Mouse (Mus musculus): ENCODE data around the gene Trim40. TPM values are rescaled to one million over a fixed set of nuclear protein-coding genes. Genes with fewer than 3 reads are reported as not detected.
"Not testable (repeated sequence)": the region's sequence is repeated elsewhere in the genome, so short reads cannot be mapped to it uniquely, and the experiment has no call there.

Gene Trim40
- total RNA-seq, 2 experiments from 2014 or later = not detected

- no peak for DNase-seq
- intact Hi-C loops (cut with DNase I) = no loop called here
Measured at GRCm38 (mm10) chr17:36897065-36897464, 7.1 kb upstream of the Trim40 start.

GRCm38 (mm10) chr17:36896583-36896982 lies 6.7 kb upstream of the Trim40 start:
- intact Hi-C loops (cut with DNase I) = no loop called here
- DNase-seq = peak; percentile 24 to 63

GRCm38 (mm10) chr17:36893387-36893786 lies 3.5 kb upstream of the Trim40 start:
- intact Hi-C loops (cut with DNase I) = loop anchor here (2.0 to 5.0 kb wide), 3 partner anchors 21 to 309 kb away; partner anchors contain the start of gene Olfr94
- DNase-seq = no peak

DNA sequence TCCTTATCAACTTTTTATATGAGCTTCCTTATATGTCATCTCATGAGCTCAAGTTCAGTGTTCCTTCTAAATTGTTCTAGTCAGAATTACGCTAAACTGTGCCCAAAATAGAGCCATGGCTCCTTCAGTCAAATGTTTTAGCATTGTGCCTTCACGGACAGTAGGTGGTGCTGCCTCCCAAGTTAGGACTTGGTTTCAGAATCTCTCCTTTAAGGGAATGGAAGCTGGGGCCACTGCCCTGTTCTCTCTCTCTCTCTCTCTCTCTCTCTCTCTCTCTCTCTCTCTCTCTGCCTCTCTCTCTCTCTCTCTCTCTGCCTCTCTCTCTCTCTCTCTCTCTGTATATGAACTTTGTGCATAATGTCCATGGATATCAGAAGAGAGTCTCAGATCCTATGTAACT lies 2.4 kb upstream of the Trim40 start:
- peak; percentile 40 to 51 for DNase-seq
- intact Hi-C loops (cut with DNase I) = loop anchor here (2.0 to 5.0 kb wide), 3 partner anchors 22 to 310 kb away; partner anchors contain the start of gene Olfr94

GRCm38 (mm10) chr17:36891496-36891895 lies 1.6 kb upstream of the Trim40 start:
- DNase-seq = not testable (repeated sequence)
- intact Hi-C loops (cut with DNase I) = loop anchor here (5.0 kb wide), 2 partner anchors 69 to 311 kb away; partner anchors contain the start of gene Olfr94

DNA sequence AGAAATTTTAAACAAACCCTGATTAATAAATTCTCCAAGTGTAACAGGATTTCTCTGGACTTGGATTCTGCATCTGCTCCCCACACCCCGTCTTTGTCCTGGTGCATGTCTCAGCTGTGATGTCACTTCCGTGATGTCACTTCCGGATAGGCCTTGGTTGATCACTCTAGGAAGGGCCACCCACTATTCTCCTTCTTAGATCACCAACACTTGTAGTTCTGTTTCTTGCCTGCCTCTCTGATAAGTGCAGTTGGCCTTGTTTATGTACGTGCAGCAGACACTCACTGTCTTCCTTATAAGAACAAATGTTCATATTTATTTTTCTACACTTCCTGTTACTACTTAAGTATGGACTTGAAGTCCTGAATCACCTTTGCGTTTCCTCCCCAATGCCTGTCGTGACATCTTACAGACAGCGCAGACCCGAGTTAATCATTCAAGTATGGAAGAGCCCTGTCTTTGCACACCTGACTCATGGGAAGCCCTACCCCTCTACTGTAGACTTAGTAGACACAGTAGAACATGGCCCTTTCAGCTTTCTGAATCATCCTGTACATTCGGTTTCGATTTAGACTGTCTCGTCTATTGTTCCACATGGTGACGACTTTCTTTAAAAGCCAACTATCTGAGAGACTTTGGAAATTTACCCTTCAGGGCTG lies 4.7 kb downstream of the Trim40 start:
- DNase-seq = no peak
- intact Hi-C loops (cut with DNase I) = no loop called here

DNA sequence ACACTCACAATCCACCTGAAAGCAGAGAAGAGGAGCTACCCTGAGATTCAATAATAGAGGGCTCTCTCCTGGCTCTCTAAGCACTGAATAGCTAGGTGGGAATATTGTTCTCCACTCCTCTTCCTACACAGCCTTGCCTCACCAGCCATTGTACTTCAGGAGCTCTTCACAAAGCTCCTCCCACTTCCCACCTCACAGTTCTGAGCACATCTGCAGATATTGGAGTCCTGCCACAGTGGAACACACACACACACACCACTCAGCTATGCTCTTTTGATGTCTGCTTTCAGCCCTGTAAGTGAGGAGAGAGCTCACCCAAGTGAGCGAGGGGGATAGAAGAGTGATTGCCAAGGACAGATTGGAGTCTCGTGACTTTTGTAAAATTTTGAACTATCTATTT lies 6.6 kb downstream of the Trim40 start:
- no peak for DNase-seq
- intact Hi-C loops (cut with DNase I) = no loop called here

DNA sequence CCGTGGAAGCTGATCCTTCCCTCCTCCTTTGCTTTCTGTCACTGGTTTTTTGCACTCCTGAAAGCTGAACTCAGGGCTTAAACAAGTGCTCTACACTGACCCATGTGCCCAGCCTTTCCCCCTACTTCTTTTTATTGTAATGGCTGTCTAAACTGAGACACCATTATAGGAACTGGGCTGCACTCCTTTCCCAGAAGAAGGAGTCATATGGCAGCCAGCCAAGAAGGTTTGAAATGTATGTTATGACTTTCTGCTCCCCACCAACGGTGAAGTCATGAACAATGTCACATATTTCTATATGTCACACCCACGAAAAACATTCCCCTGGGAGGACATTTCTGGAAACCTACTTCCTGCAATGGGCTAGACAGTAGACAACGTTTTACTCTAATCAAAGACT lies 15.3 kb downstream of the Trim40 start:
- intact Hi-C loops (cut with DNase I) = no loop called here
- no peak for DNase-seq

GRCm38 (mm10) chr17:36869955-36870810 lies 19.7 kb downstream of the Trim40 start:
- intact Hi-C loops (cut with DNase I) = no loop called here
- peak; percentile 24 to 52 for DNase-seq

DNA sequence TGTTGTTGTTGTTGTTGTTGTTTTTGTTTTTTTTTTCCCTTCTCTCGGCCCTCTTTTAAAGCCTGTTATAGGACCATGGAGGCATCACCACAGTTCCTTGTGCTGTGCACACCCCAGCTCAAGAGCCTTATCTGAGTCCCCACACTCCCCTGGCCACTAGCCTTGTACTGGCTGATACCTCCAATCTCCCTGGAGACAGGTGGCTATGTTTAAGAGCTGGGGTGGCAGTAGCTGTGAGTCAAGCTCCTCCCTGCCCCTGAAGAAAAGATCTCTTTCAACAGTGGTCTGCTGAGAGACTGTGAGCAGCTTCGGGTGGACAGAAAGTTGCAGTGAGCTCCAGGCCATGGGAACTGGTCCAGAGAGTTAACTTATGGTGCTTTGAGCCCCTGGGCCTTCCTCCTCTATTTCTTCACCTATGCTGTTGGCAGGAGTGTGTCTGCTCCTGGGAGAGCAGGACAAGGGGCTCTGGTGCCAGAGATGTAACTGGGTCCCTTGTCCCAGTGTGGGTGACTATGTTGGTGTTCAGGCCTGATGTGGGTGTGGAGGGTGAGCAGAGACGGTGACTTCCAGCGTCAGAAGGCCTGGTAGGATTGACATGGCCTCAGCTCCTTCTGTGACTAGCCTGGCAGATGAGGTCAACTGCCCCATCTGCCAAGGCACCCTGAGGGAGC lies 20.5 kb downstream of the Trim40 start, which contains the start of gene Trim10:
Gene Trim10 (plus strand): TSS at position 291 of the 671 bp plus-strand sequence.
- intact Hi-C loops (cut with DNase I) = no loop called here
- DNase-seq = no peak

DNA sequence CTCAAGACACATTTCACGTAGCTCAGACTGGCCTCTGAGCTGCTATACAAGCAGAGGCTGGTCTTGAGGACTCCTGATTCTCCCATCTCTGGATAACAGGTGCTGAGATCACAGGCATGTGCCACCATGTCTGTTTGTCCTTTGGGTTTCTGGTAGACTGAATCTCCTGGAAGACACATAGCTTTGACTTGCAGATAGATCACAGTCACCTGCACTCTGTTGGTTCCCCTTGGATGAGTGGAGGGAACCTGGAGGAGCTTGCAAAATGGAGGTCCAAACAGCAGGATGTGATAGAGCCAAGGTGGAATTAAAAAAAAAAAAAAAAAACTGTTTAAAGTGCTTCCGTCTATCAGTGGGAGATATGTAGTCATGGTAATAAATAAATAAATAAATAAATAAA lies 21.1 kb downstream of the Trim40 start:
- intact Hi-C loops (cut with DNase I) = no loop called here
- DNase-seq = no peak

GRCm38 (mm10) chr17:36866719-36867527 lies 23.0 kb downstream of the Trim40 start, which contains the start of gene Trim15:
Gene Trim15 (minus strand): TSS chr17:36867210.
- intact Hi-C loops (cut with DNase I) = no loop called here
- no peak for DNase-seq

DNA sequence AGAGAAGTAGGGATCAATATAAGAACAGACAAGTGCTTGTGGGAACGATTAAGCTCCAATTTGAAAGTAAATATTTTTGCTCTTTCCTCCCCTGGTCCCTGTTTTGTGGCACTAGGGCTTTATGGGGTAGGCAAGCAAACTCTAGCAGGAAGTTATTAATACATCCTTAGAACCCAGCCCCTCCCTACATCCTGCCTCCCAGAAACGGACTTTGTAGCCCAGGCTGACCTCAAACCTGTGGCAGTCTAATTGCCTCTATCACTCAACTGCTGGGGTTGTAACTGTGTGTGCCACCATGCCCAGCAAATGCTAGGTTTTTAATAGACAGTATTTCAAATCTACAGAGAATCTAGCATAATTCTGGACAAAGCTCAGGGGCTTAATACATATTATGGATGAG lies 28.2 kb downstream of the Trim40 start:
- DNase-seq = no peak
- intact Hi-C loops (cut with DNase I) = no loop called here

DNA sequence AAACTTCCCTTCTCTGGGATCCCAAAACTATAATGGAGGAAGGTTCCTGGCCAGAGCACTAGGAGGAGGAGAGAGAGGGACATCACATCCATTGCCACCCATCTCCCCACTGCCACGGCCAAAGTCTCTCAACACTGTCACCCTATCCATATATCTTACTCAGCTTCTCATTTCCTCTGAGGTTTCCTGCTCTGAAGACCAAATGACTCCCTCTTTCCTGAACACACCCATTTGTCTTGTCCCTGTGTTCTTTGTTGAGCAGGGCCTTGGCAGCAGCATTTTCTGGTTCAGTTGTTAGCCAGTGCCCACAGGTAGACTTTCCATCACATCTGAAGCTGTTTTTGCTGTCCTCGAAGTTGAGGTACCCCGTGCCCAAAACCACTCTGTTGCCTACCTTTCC lies 31.7 kb downstream of the Trim40 start:
- DNase-seq = no peak
- intact Hi-C loops (cut with DNase I) = no loop called here

- intact Hi-C loops (cut with DNase I) = no loop called here
Measured at GRCm38 (mm10) chr17:36856236-36856635, 33.7 kb downstream of the Trim40 start.

GRCm38 (mm10) chr17:36855484-36855883 lies 34.4 kb downstream of the Trim40 start:
- intact Hi-C loops (cut with DNase I) = no loop called here
- DNase-seq = no peak

More at GRCm38 (mm10) chr17:36856236-36856635, 33.7 kb downstream of the Trim40 start:
- DNase-seq = no peak

DNA sequence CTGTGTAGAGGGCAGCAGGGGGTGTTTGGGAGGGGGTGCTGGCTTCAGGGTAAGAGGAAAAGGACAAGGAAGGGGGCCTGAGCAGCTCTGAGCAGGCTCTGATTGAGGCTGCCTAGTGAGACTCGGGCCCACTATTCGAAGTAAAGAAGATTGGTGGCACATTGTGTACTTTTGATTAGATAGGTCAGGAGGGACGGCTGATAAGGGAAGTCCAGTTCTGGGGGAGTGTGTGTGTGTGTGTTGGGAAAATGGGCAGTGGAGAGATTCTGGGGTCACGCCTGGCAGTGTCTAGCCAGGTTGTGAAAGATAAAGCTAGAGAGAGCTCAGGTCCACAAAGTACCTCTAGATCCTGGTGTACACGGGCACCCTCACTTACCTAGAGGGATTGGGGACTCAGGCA lies 38.3 kb downstream of the Trim40 start:
- intact Hi-C loops (cut with DNase I) = no loop called here
- DNase-seq = no peak

DNA sequence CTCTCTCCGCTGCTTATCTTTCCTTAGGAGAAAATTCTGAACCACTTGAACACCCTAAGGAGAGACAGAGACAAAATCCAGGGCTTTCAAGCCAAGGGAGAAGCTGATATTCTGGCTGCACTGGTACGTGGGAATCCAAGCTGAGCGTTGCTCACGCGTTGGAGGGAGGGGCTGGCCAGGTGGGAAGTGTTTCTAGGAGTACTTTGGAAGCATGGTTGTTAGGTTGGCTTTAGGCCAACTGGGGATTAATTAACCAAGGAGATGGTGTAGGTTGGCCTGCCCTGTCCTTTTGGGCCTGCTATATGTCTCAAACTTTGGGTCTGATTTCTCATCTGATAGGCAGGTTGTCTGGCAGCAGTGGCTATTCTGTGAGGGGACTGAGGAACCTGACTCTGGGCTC lies 38.7 kb downstream of the Trim40 start:
- intact Hi-C loops (cut with DNase I) = no loop called here
- no peak for DNase-seq

DNA sequence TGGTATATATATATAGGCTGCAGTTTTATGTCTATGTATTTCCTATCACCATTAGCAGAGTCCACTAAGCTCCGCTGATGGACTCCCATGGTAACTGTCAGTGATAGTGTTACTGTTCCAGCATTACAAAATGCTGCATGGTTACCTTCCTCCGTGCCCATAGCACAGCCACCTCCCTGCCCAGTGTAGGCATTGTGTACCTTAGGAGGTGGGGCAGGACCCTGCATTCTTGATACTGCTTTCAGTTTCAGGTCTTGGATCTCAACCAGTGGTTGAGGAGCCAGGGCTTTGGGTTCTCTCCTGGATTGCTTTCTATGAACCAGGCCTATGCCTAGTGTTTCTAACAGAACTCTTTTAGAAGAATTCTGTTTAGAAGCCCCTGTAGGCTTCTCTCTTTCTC lies 39.9 kb downstream of the Trim40 start:
- intact Hi-C loops (cut with DNase I) = no loop called here

DNA sequence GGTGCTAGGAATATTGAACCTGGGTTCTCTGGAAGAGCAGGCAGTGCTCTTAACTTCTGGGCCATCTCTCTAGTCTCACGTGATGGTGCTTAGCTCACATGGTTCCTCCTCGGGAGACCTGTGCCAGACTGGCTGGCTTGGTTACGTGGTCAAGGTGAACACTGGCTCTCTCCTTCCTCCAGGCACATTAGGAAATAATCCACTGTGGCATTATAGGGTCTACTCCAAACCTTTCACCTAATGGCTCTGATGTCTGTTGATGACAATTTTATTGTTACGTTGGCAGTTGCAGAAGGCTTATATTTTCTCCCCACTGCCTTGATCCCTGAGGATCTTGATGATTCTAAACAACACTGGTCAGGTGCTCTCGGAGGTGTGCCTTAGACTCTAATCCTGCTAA lies 41.0 kb downstream of the Trim40 start:
- intact Hi-C loops (cut with DNase I) = no loop called here
- DNase-seq = no peak

More for the DNA sequence above, 39.9 kb downstream of the Trim40 start:
- no peak for DNase-seq
